Mouse (Mus musculus): ENCODE results near the gene Asl.

- TF ChIP-seq CTCF (IDR thresholded peaks at IDR 0.05) = no peak
- no peak for TF ChIP-seq EP300 (IDR thresholded peaks at IDR 0.05)
These were observed 34.1 kb downstream of the Asl start for GRCm38 (mm10) chr5:129994989-129995388.
